Mouse (Mus musculus) adrenal gland, postnatal 10 days (tissue): Measurements from ENCODE around the gene Sympk. TPM values are rescaled to one million over a fixed set of nuclear protein-coding genes. Genes with fewer than 3 reads are reported as not detected.

ENCODE experiments used
- DNase-seq: peaks from one replicate; pipeline ENCODE4 v3.0.0; 2021; ENCODE audit warnings: mixed read lengths
- long read RNA-seq, 2 experiments: library from polyadenylated mRNA; stranded (forward); transcript quantifications; one replicate each; pipeline ENCODE4 v2.0.0; 2021
- total RNA-seq, 2 experiments: library from RNA; stranded (reverse); gene quantifications; 2 replicates each; pipeline ENCODE4 v1.2.3; 2021

The Sympk gene
- 10 to 100 TPM; 78.0 to 89.0 TPM for total RNA-seq
- long read RNA-seq, experiment 1, partial matches to known transcripts, result 3 of 6 reads
- long read RNA-seq, experiment 1, other reads (novel, unspliced or antisense), result 3 of 6 reads
- long read RNA-seq, experiment 2, full-length matches to known transcripts, result 4 of 7 reads
- long read RNA-seq, experiment 2, partial matches to known transcripts, result 2 of 7 reads
- long read RNA-seq, experiment 2, other reads (novel, unspliced or antisense), result 1 of 7 reads

DNA sequence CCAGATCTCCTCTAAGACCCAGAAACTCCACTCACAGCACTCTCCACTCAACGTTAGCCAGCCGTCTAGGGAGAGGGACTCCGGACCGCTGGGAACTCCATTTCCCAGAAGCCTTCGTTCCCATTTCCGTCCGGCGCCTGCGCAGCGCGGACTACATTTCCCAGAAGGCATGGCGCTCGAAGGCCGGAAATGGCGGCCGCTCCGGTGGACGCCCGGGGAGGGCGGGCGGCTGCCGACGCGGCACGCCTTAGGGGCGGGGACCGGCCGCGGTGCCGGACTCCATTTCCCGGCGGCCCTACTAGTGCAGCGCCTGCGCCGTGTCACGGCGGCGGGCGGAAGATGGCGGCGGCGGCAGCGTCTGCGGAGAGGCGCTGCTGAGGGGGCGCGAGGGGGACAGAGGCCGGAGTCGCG is at the start of gene Sympk:
Gene Sympk (plus strand): TSS at position 282 of the 411 bp plus-strand sequence.
- peak; percentile 96 for DNase-seq

DNA sequence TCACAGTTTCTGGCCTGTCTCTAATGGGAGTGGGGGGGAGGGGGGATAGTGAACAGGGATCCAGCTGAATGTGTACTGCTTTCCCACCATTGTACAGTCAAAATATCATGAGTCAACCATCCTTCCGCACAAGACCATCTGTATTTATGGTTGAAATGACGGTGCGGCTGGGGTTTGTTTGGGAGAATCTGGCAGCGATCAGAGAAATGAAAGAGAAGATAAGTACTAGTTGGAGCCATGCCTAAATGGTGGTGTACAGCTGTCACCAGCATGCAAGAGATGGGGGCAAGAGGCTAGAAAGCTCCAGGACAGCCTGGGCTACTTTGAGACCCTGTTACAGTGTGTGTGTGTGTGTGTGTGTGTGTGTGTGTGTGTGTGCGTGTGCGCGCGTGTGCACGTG is 45.8 kb upstream of the Sympk start:
- no peak for DNase-seq

DNA sequence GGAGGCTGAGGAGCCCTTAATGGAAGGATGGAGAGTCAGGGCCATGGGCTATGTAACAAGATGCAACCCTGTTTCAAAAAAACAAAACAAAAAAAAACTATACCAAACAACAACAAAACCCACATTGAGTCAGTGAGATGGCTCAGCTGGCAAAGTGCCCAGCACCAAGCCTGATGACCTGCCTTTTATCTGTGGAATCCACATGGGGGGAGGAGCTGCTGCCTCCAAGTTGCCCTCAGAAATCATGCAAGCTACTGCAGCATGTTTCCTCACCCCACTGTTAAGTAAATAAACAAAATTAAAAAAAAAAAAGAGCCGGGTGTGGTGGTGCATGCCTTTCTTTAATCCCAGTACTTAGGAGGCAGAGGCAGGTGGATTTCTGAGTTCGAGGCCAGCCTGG is 37.7 kb upstream of the Sympk start:
- DNase-seq, result no peak

DNA sequence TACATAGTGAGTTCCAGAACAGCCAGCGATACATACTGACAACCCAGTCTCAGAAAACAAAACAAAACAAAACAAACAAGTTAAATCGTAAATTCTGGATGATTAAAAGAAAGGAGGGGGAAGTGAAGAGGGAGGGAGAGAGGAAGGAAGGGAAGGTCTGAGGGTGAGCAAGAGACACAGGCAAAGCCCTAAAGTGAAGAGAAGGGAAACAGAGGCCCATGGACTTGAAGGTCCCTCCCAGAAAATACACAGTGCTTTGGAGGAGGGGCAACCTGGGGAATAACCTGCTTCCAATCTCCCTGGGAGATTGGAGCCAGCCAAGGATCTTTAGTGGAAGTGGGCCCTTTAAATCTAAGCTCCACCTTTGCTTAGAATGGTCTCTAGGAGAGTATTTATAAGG is 37.1 kb upstream of the Sympk start, which contains the start of gene Nanos2:
Gene Nanos2 (plus strand): TSS at position 301 of the 400 bp plus-strand sequence.
- DNase-seq, result no peak

DNA sequence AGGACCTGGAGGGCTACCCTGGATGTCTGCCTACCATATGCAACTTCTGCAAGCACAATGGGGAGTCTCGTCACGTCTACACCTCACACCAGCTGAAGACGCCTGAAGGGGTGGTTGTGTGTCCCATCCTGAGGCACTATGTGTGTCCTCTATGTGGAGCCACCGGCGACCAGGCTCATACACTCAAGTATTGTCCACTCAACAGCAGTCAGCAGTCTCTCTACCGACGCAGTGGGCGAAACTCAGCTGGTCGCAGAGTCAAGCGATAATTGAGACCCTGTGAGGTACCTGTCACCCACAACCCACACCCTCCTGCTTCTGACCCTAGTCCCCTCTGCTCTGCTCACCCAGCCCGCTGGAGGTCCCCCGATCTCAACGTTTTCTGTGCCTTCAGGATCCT is 36.4 kb upstream of the Sympk start:
- no peak for DNase-seq

DNA sequence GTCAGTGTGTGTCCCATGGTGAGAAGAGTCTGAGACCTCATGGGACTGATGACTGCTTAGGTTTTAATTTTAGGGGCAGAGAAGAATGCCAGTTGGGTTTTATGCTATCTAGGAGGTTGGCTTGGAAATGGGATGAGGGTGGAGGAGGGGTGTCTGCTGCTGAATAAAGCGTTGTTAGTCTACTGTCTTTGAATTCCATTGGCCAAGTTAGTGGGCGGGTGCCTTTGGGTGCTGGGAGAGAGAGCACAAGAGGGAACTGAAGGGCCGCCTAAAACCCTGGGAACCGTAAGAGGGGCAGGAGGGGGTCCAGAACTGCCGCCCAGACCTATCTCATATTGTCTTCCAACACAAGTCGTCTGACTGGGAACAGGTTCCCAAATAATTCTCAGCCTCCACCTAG is 35.4 kb upstream of the Sympk start:
- DNase-seq, result no peak

DNA sequence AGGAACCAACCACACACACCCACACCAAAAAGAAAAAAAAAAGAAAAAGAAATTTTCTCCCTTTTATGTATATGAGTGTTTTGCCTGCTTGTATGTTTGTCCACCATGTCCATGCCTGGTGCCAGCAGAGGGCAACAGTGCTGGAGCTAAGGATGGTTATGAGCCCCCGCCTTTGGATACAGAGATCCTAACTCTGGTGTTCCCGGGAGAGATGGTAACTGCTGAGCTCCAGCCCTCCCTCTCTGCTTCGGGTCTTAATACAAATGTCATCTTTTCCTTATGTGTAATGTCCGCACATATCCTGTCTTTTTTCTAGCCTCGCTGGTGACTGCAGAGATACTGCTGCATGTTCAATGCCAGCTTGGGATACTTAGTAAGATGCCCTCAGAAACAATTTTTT is 34.2 kb upstream of the Sympk start:
- no peak for DNase-seq

DNA sequence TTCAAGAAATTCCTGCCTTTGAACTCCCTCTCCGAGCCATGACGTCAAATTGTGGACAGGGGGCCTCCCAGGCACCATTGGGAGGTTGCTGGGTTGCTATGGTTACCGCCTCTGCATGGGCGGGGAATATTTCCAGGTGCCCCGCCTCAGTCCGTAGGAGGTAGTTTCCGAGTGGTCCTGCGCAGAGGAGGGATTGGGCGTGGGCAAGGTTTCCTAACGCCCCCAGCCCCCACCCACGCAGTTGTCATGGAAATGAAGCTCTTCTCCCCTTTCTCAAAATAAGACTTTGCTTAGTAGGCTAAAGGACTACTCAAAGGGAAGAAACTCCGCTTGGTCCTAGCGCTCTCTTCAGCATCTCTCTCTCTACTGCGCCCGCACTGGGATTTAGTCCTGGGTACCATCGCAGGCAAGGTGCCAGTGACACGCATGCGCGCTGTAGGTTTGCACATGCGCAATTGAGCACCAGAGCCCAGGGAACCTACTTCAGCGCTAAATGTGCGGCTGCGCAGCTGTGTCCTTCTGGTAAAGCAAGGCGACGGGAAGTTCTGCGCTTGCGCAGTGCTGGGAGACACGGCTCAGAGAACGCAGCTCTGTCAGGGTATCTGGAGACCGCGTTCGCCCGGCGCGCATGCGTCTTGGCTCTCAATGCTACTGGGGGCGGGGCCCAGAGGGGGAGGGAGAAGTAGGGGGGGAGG is 33.4 kb upstream of the Sympk start, which contains the start of gene Mypop:
Gene Mypop (plus strand): TSS at position 645 of the 695 bp plus-strand sequence.
- DNase-seq, result peak; percentile 99

DNA sequence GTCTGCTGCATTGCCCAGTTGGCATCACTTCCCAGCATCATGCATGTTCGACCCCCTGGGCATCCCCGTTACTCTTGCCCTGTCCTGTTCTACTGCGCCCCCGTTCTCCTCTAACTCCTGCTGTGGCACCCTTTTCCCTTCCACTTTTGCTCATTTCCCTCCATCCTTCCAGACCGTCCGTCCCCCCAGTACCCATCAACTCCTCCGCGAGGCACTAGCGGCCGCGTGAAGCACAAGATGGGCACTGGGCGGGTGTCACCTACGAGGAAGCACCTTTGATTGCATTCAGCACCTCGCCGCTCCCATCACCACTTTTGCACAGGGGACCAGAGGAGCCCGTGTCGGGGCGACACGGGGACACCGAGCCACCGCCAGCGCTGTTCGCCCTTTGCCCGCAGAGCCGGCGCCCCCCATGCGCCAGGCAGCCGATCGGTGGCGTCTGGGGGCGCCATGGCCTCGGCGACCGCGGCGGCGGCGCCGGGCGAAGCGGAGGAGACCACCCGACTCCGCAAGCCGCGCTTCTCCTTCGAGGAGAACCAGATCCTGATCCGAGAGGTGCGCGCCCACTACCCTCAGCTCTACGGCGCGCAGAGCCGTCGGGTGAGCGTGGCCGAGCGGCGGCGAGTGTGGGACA is 32.4 kb upstream of the Sympk start:
- peak; percentile 38 for DNase-seq

DNA sequence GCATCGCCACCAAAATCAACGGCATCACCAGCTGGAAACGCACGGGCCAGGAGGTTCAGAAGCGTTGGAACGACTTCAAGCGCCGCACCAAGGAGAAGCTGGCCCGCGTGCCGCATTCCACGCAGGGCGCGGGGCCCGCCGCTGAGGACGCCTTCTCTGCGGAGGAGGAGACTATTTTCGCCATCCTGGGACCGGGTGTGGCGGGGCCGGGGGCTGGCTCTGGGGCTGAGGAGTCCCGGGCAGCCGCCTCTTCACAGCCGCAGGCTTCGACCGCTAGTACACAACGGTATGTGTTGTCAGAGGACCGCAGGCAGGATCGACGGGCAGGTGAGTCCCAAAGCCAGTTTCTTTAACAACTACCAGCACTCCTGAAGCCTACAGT is 31.9 kb upstream of the Sympk start:
- peak; percentile 52 for DNase-seq

DNA sequence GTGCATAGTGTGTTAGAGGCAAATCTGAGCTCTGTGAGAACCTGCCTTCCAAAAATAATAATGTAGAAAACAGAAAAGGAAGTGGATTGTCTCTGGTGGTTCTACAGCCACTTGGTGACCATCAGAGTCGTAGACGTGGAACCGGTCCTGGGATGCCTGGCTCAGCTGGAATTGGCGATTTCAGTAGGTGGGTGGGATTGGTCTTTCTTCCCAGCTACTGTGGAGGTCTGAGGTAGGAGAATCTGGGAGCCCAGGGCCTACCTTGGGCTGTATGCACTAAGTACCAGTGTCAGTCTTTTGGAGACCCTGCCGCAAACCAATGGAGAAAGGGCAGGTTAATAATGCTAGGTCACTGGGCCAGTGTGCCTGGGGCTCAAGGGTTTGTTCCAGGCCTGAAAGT is 31.1 kb upstream of the Sympk start:
- DNase-seq, result no peak

DNA sequence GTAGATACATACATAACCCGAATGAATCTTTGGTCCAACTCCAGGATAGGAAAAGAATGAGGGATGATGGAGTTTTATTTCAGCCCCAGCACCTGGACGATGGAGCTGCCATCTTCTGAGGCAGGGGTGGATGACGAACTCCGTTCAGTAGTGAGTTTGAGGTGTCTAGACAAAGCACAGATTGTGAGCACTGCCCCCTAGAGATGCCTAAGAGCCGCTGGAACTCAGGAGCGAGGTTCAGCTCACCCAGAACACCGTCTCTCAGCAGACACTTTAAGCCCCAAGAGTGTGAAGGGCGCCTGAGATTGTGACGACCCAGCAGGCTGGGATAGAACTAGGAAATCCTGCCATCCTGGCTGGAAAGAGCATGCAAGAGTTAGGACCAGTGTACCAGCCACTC is 25.3 kb upstream of the Sympk start:
- DNase-seq, result no peak

DNA sequence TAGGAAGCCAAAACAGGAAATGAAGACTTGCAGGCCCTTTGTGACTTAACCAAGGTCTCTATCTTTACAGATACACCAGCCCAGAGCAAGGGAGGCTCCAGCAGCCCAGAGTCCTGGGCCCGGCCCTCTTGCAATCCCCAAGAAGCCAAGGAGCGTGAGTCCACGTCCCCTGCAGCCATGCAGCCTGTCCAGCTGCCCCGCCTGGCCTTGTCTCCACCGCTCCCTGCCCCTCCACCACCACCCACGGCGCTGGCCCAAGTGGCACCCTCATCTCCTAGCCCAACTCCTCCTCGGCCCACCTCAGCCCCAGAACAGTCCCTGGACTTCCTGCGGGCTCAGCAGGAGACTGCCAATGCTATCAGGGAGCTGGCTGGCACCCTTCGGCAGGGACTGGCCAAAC is 23.8 kb upstream of the Sympk start:
- no peak for DNase-seq

DNA sequence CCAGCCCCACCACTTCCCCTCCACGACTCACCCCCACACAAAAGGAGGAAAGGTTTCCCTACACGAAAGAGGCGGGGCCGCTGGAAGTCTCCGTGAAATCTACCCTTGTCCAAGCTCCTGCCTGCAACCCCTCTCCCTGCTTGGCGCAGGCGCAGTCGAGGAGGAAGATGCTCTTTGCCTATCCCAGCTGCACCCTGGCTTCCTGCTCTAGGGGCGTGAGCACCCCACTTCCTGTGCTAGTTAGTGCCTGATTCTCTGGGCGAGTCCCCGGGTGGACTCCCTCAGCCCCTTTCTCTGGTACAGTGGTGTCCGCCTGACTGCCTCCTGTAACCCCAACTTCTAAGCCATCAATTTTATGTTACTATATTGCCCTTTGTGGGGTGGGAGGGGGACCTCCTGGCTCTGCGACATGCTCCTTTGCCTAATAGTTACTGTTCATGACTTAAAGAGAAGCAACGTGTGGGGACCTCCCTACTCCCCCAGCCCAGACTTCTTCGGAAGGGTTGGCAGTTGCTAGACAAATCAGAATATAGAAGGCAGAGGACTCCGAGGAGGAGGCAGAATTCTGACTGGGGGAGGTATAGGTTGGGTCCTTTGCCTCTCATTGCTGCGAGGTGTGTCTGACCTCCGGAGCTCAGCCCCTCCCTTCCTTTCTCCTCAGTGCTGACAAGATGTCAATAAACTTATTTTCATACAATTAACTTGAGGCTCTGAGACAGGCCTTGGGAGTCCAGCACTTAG is 22.9 kb upstream of the Sympk start:
- peak; percentile 73 for DNase-seq

DNA sequence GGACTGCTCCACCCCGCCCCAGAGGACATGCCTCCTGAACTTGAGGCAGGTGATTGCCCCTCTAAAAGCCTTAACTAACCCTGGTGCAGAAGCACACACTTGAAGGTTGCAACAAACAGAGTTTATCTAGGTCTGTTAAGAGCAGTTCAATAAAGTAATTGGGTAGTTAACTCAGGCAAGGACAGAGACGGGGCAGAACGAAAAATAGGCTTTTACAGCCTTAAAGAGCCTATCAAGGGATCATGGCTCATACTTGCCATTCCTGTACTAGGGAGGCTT is 22.4 kb upstream of the Sympk start:
- DNase-seq, result no peak

DNA sequence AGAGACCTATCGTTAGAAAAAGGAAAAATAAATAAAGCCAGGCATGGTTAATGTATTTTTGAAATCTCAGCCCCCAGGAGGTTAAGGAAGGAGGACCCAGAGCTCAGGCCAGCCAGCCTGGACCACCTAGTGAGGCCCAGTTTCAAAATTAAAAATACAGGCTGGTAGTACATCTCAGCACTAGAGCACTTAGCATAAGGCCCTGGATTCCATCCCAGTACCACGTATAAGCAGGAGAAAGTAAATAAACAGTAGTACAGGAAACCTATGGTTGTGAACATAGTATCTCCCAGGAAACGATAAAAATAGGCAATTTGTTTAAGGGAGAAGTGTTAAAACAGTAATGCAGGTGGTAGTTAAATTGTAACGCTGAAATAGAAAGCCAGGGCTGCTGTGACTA is 22.1 kb upstream of the Sympk start:
- DNase-seq, result no peak

DNA sequence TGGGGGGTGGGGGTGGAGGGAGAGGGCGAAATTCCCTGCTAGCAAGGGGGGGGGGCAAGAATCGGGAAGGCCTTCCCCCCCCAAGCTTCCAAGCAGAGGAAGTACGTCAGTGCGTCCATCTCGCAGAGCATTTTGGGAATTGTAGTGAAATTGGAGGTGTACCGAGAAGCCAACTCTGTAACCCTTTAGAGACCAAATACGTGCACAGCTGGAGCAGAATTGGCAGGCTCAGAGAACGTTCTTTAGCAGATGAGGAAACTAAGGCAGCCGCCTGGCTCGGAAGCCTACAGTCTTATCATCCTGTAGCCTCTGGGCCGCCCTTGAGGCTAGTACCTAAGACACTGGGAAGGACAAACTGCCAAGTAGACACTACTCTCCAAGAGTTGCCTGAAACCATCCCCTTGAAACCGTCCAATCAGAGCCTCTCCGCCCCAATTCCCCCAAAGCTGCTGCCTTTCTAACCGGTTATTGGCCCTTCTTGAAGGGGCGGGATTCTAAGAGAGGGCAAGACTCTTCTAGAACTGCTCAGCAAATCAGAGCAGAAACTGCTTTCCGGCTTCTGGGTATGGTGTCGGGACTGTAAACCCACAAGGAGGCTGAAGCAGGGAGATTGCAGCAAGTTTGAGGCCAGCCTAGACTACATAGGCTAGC is 21.2 kb upstream of the Sympk start:
- peak; percentile 81 for DNase-seq

DNA sequence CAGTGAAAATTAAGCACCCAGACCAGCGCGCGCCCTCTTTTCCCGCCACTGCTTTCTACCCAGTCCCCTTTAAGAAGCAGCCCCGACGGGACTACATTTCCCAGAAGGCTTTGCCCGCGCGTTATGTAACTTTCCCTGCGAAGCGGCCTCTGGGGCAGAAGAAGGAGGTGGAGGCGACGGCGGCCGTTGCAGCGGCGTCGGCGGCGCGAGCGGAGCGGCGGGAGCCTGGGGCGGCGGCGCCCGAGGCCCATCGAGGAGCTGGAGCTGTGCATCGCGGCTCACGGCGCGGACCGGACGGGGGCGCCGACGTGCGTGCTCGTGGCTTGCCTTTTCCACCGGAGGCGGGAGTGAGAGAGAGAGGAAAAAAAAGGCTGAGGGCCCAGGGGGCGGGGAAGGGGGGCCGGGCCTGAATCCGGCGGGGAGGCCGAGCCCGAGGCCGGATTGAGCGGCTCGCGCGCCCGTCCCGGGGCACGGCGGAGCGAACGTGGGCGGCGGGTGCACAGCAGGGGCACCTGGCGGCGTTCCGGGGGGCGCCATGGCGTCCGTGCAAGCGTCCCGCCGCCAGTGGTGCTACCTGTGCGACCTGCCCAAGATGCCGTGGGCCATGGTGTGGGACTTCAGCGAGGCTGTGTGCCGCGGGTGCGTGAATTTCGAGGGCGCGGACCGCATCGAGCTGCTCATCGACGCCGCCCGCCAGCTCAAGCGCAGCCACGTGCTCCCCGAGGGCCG is 20.1 kb upstream of the Sympk start, which contains the start of gene Irf2bp1:
Gene Irf2bp1 (plus strand): TSS at position 143 of the 729 bp plus-strand sequence.
- peak; percentile 95 for DNase-seq

DNA sequence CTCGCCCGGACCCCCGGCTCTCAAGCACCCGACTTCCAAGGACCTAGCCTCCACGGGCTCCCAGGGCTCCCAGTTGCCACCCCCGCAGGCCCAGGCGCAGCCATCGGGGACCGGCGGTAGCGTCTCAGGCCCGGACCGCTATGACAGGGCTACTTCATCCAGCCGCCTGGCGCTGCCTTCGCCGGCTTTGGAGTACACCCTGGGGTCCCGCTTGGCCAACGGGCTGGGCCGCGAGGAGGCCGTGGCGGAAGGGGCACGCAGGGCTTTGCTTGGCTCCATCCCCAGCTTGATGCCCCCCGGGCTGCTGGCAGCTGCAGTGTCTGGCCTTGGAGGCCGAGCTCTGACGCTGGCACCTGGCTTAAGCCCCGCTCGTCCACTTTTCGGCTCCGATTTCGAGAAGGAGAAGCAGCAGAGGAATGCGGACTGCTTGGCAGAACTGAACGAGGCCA is 19.5 kb upstream of the Sympk start:
- DNase-seq, result peak; percentile 68

DNA sequence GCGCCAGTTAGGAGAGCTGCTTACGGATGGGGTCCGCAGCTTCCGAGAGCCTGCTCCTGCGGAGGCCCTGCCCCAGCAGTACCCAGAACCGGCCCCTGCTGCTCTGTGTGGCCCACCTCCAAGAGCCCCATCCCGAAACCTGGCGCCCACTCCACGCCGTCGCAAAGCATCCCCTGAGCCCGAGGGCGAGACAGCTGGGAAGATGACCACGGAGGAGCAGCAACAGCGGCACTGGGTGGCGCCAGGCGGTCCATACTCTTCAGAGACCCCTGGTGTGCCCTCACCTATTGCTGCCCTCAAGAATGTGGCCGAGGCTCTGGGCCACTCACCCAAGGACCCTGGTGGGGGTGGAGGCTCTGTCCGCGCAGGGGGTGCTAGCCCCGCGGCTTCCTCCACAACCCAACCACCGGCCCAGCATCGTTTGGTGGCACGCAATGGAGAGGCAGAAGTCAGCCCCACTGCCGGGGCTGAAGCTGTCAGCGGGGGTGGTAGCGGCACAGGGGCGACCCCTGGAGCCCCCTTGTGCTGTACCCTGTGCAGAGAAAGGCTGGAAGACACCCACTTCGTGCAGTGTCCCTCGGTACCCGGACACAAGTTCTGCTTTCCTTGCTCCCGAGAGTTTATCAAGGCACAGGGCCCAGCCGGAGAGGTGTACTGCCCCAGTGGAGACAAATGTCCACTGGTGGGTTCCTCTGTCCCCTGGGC is 18.6 kb upstream of the Sympk start:
- DNase-seq, result no peak

DNA sequence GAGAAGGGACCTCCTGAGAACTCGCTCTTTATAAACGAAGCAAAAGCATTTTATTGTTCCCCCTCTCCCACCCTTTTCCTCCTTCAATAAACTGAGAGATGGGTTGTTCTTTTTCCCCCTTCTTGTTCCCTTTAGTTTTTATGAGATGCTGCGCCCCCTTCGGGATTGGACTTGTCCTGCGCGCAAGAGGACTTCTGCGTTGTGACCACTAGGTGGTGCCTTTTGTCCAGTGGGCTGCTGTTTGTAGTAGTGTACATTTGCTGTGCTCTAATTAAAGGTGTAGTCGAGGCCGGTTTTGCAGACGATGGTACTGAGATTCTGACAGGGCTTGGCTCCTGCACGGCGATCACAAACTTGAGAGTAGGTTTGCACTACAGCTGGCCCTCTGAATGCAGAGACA is 17.7 kb upstream of the Sympk start:
- DNase-seq, result peak; percentile 85
